Mouse (Mus musculus) bone marrow, adult 2 months (tissue): Measurements from ENCODE around the gene Maco1. TPM values are rescaled to one million over a fixed set of nuclear protein-coding genes. Genes with fewer than 3 reads are reported as not detected.

Experiments
- H3K27ac ChIP-seq: fragments of 200-500 bp; 2 replicates; pipeline ENCODE4 v1.5.1; 2012; ENCODE audit warnings: low read depth, mild to moderate bottlenecking, control low read depth, inconsistent platforms, low read length; ENCODE audit not compliant: control insufficient read depth, poor library complexity, insufficient read depth
- H3K4me1 ChIP-seq: fragments of 200-500 bp; 2 replicates; pipeline ENCODE4 v1.6.1; 2011; ENCODE audit warnings: low read length; ENCODE audit not compliant: control insufficient read depth, insufficient read depth
- H3K4me3 ChIP-seq: fragments of 200-500 bp; replicated peaks from 2 replicates; pipeline ENCODE3; 2011; ENCODE audit warnings: mild to moderate bottlenecking, low read depth, low read length, control low read depth; ENCODE audit not compliant: control insufficient read depth
- CTCF ChIP-seq: fragments of 200-500 bp; IDR thresholded peaks from 2 replicates; pipeline ENCODE4 v1.5.1; 2011; ENCODE audit warnings: low read length, control low read depth; ENCODE audit not compliant: control insufficient read depth, insufficient read depth
- POLR2A ChIP-seq: fragments of 200-500 bp; IDR thresholded peaks from 2 replicates; pipeline ENCODE4 v1.6.1; 2011; ENCODE audit warnings: low read depth, mild to moderate bottlenecking, control low read depth, low read length, borderline replicate concordance; ENCODE audit not compliant: control insufficient read depth
- WGBS: fragments of 180-500 bp; shearing (Covaris S2); methylation state at CpG from one replicate; pipeline ENCODE4 v1.1.7; 2018; 5-methylcytosine and 5-hydroxymethylcytosine counted together
- polyA plus RNA-seq: library from polyadenylated mRNA; stranded (reverse); fragments of >200 nt; gene quantifications from 2 replicates; pipeline ENCODE4 v1.2.4, GENCODE M21; 2011; ENCODE audit warnings: low replicate concordance; ENCODE audit not compliant: missing spikeins, insufficient read depth, insufficient read length

Maco1 gene
- polyA plus RNA-seq, 1 experiment = 24.3 TPM

DNA sequence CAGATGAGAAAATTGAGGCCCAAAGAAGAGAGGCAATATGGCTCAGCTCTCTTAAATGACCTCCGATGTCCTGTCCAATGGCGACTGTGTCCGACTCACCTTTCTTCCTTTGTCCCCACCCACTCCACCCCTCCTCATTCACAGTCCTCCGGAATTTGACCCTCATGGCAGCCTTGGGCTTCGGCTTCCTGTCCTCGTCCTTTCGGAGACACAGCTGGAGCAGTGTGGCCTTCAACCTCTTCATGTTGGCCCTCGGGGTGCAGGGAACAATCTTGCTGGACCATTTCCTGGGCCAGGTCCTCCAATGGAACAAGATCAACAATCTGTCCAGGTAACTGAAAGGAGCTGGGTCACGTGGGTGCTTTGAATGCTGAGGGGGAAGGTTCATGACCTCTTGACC is 23.0 kb upstream of the Maco1 start:
- Histone ChIP-seq H3K4me3 (no peak overlapping the region), H3K27ac (no peak overlapping the region), H3K4me1 (no peaks in the 10 kb centered on the region)
- TF ChIP-seq POLR2A = no peak
- TF ChIP-seq CTCF = no peak
- WGBS = 87% methylated on average over 9 of the region's 9 CpGs

DNA sequence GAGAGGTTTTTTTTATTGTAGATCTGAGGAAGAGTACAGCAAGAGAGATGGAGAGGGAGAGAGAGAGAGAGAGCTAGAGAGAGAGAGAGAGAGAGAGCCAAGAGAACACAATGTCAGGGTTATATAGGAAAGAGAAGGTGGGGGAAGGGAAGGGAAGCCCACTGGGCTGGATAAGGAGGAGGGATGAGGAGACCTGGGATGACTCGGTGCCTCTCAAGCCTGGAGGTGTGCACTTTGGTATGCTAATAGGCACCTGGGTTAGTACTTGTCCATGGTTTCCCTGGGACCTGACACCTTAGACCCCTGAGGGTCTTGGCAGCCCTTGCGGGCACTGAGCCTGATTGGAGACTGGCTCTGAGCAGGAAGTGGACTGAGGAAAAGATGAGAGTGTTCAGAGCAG is 18.8 kb upstream of the Maco1 start:
- Histone ChIP-seq H3K27ac (no peak overlapping the region), H3K4me3 (no peak overlapping the region), H3K4me1 (no peaks in the 10 kb centered on the region; the same call in 1 of the 2 replicates)
- TF ChIP-seq CTCF (no peak), POLR2A (no peak)
- 80% methylated on average over 2 of the region's 2 CpGs for WGBS

DNA sequence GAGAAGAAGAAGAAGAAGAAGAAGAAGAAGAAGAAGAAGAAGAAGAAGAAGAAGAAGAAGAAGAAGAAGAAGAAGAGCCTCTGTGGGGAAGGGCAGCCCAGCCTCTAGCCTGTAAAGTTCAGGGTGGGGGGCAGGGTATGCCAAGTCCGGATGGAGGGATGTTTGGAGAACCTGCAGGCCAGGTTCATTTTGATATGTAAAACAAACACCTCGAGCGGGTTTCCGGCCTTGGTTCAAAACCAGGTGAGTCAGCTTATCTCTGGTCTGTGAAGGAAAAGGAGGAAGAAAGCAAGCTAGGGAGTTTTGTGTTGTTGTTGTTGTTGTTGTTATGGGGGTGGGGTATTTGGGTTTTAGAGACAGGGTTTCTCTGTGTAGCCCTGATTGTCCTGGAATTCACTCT is 18.3 kb upstream of the Maco1 start:
- no peak for TF ChIP-seq POLR2A
- TF ChIP-seq CTCF = no peak
- H3K4me3 ChIP-seq = no peak overlapping the region
- 58% methylated on average over 4 of the region's 4 CpGs for WGBS
- no peaks in the 10 kb centered on the region; the same call in 1 of the 2 replicates for H3K4me1 ChIP-seq
- no peak overlapping the region for H3K27ac ChIP-seq

DNA sequence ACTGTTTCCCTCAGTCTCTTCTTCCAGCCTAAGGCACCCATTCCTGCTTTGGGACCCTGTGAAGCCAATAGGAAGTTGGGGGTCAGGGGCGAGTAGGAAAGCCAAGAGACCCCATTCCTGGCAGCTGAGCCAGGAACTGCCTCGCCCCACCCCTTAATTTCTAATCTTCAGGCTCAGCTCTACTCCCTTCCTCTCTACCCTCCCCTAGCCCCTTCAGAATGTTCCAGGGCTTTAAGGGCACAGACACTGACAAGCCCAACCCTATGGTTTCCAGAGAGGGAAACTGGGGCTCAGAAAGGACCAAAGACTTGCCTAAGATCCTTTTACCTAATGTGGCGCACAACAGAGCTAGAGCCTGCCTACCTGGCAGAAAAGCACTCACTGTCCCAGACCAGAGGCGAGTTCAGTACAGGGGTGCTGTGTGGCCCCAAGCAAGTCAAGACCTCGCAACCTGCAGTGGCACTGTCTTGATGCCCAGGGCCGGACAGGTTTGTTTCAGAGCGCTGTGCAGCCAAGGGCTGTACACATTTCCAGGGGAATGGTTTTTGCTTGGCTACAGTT is 16.8 kb upstream of the Maco1 start:
- no peak for TF ChIP-seq CTCF
- TF ChIP-seq POLR2A = no peak
- 52% methylated on average over 7 of the region's 7 CpGs for WGBS
- peak overlapping the region; percentile 17 for H3K4me3 ChIP-seq
- peak overlapping the region; percentile 94 for H3K27ac ChIP-seq
- no peaks in the 10 kb centered on the region; the same call in 1 of the 2 replicates for H3K4me1 ChIP-seq

DNA sequence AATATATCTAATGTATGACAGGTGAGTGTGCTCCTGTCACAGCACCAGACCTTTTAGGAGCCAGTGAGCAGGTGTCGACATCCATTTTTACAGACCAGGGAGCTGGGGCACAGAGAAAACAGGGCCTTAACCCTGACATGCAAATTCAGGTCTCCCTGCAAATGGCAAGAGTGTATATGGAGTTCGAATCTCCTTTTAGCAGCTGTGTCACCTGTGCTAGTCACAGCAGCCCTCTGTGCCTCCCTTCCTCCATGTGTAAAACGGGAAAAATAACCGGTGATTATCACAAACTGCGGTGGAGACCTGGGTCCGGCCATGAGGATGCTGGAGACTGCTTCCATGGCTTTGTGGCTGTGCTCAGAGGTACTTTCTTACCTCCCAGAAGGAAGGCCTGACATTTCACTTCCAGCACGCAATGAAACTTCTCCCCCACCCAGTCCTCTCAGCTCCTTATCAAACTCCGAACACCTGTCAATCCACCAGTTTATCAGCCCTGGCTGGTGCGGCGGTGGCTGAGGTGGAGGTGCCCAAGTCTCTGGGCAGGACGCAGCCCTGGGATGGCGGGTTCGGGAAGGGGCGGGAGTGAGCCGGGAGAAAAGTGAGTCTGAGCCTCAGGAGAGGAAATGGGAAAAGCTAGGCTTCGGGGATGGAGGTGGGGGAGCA is 16.1 kb upstream of the Maco1 start:
- Histone ChIP-seq H3K4me3 (peak overlapping the region; percentile 42), H3K4me1 (no peaks in the 10 kb centered on the region; the same call in 1 of the 2 replicates), H3K27ac (peak overlapping the region; percentile 94)
- TF ChIP-seq POLR2A (peak; percentile 45; the same call in 1 of the 2 replicates), CTCF (no peak)
- 25% methylated on average over 16 of the region's 16 CpGs for WGBS

DNA sequence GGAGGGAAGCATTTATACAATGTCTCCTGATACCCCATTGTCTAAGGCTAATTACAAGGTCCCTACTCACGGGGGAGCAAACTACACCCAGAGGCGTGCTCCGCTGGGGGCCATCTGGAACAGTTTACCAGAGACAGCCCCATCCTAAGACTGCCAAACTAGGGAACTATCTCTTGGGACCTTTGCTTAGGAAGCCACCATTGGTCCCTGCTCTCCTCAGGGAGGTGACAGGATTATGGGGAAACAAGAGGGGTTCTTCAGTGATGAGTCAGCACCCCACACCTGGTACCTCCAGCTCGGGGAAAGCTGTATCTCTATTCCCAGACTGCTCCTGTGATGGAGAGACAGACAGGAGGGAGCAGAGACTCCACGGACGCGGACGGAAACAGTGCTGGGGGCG is 15.3 kb upstream of the Maco1 start:
- Histone ChIP-seq H3K4me3 (peak overlapping the region; percentile 56), H3K4me1 (no peaks in the 10 kb centered on the region; the same call in 1 of the 2 replicates), H3K27ac (peak overlapping the region; percentile 94)
- TF ChIP-seq POLR2A = no peak
- TF ChIP-seq CTCF = no peak
- 38% methylated on average over 8 of the region's 9 CpGs for WGBS

DNA sequence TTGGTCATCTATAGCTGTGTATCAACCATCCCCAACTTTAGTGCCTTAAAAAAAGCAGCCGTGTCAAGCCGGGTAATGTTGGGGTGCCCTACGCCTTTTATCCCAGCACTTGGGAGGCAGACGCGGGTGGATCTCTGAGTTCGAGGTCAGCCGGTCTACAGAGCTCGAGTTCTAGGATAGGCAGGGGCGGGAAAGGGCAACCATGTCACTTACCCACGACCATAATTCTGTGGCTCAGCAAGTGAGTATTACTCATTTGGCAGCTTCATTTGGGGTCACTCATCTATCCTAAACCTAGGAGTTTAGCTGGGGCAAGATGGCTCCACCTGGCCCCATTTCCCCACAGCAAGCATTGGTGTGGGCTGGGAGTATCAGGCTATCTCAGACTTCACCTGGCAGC is 14.9 kb upstream of the Maco1 start:
- WGBS = 83% methylated on average over 10 of the region's 10 CpGs
- TF ChIP-seq POLR2A = no peak
- TF ChIP-seq CTCF = no peak
- Histone ChIP-seq H3K4me1 (no peaks in the 10 kb centered on the region; the same call in 1 of the 2 replicates), H3K27ac (peak overlapping the region; percentile 94), H3K4me3 (peak overlapping the region; percentile 56)

DNA sequence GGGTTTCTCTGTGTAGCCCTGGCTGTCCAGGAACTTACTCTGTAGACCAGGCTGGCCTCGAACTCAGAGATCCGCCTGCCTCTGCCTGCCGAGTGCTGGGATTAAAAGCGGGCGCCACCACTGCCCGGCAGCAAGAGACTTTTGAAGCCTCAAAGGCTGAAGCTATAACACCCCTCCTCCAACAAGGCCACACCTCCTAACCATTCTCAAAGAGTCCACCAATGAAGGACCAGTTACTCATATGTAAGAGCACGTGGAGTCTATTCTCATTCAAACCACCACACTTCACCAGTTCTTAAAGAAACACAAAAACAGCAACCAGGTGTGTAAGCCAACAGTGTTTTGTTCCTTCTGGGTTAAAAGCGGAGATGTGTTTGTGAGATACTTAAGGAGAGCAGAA is 14.5 kb upstream of the Maco1 start:
- Histone ChIP-seq H3K4me3 (peak overlapping the region; percentile 56), H3K27ac (peak overlapping the region; percentile 7), H3K4me1 (no peaks in the 10 kb centered on the region; the same call in 1 of the 2 replicates)
- WGBS = 77% methylated on average over 8 of the region's 8 CpGs
- no peak for TF ChIP-seq CTCF
- TF ChIP-seq POLR2A = no peak
